Mouse (Mus musculus): ENCODE measurements around the gene Gm28635. TPM values are rescaled to one million over a fixed set of nuclear protein-coding genes. Genes with fewer than 3 reads are reported as not detected.

The Gm28635 gene
- total RNA-seq (2021) = not detected in 2 replicates
- long read RNA-seq, experiment 1, partial matches to known transcripts = 0 of 1 reads
- long read RNA-seq, experiment 1, other reads (novel, unspliced or antisense) = 1 of 1 reads
- long read RNA-seq, experiment 2, partial matches to known transcripts = 0 of 1 reads
- long read RNA-seq, experiment 2, other reads (novel, unspliced or antisense) = 1 of 1 reads

GRCm38 (mm10) chr2:84677968-84678880 is at the start of gene Gm28635, which contains the start of gene Med19:
Gene Gm28635, minus strand, starts transcription at chr2:84678041.
Gene Med19, plus strand, starts transcription at chr2:84678402.
- peak; percentile 95 for DNase-seq

- peak; percentile 97 for DNase-seq
These were observed 49.5 kb upstream of the Gm28635 start, which contains the start of gene Clp1 for GRCm38 (mm10) chr2:84727172-84727858. Gene Clp1, minus strand, starts transcription at chr2:84727350.

GRCm38 (mm10) chr2:84726716-84727115 is 48.9 kb upstream of the Gm28635 start:
- DNase-seq = no peak

- DNase-seq = no peak
These were observed 47.9 kb upstream of the Gm28635 start for GRCm38 (mm10) chr2:84725770-84726169.

GRCm38 (mm10) chr2:84723856-84724255 is 46.0 kb upstream of the Gm28635 start:
- DNase-seq = no peak

- no peak for DNase-seq
These were observed 43.3 kb upstream of the Gm28635 start for GRCm38 (mm10) chr2:84721182-84721581.

- no peak for DNase-seq
These were observed 42.9 kb upstream of the Gm28635 start for GRCm38 (mm10) chr2:84720718-84721117.

- no peak for DNase-seq
These were observed 39.5 kb upstream of the Gm28635 start for GRCm38 (mm10) chr2:84717357-84717756.

- DNase-seq = peak; percentile 17
These were observed 38.8 kb upstream of the Gm28635 start for GRCm38 (mm10) chr2:84716423-84717355.

GRCm38 (mm10) chr2:84715562-84716361 is 37.9 kb upstream of the Gm28635 start:
- peak; percentile 89 for DNase-seq

GRCm38 (mm10) chr2:84714811-84715561 is 37.1 kb upstream of the Gm28635 start, which contains the start of gene Zdhhc5:
Gene Zdhhc5, minus strand, starts transcription at chr2:84715180.
- DNase-seq = peak; percentile 100

GRCm38 (mm10) chr2:84714422-84714810 is 36.6 kb upstream of the Gm28635 start:
- DNase-seq = no peak

- no peak for DNase-seq
These were observed 34.1 kb upstream of the Gm28635 start for GRCm38 (mm10) chr2:84711898-84712297.

- no peak for DNase-seq
These were observed 29.7 kb upstream of the Gm28635 start for GRCm38 (mm10) chr2:84707523-84707922.

GRCm38 (mm10) chr2:84705295-84705694 is 27.5 kb upstream of the Gm28635 start:
- DNase-seq = no peak

- DNase-seq = no peak
These were observed 26.5 kb upstream of the Gm28635 start for GRCm38 (mm10) chr2:84704329-84704728.

- DNase-seq = no peak
These were observed 25.7 kb upstream of the Gm28635 start for GRCm38 (mm10) chr2:84703497-84703896.

- peak; percentile 17 for DNase-seq
These were observed 17.3 kb upstream of the Gm28635 start for GRCm38 (mm10) chr2:84695007-84695695.

- no peak for DNase-seq
These were observed 12.2 kb upstream of the Gm28635 start for GRCm38 (mm10) chr2:84690050-84690449.
